Mouse (Mus musculus) kidney, embryonic 16.5 days (tissue): ENCODE data around the gene 2210016F16Rik. TPM values are rescaled to one million over a fixed set of nuclear protein-coding genes. Genes with fewer than 3 reads are reported as not detected.
A peak's percentile ranks its signal among the peaks of the same experiment; 100 is the strongest.
"Not testable (repeated sequence)": the region's sequence is repeated elsewhere in the genome, so short reads cannot be mapped to it uniquely, and the experiment has no call there.

ENCODE experiments used
- ATAC-seq: fragments of 200-750 bp; cut with Nextera tagmentation; 2 replicates; pipeline ENCODE4 v1.8.0; 2017; ENCODE audit warnings: moderate TSS enrichment; ENCODE audit not compliant: low FRiP score, low TSS enrichment
- H3K27ac ChIP-seq: fragments of 300-500 bp; sonication (generic); 2 replicates; pipeline ENCODE4 v1.5.1; 2014; ENCODE audit warnings: low read length
- H3K27me3 ChIP-seq: fragments of 300-500 bp; sonication (generic); 2 replicates; pipeline ENCODE4 v1.6.1; 2014; ENCODE audit warnings: low read length, control low read depth, mixed read lengths; ENCODE audit not compliant: insufficient read depth
- H3K36me3 ChIP-seq: fragments of 300-500 bp; sonication (generic); 2 replicates; pipeline ENCODE4 v1.6.1; 2014; ENCODE audit warnings: low read length, control low read depth, mixed read lengths; ENCODE audit not compliant: insufficient read depth
- H3K4me1 ChIP-seq: fragments of 300-500 bp; sonication (generic); 2 replicates; pipeline ENCODE4 v1.6.1; 2014; ENCODE audit warnings: low read length, control low read depth, mixed read lengths; ENCODE audit not compliant: insufficient read depth
- H3K4me2 ChIP-seq: fragments of 300-500 bp; sonication (generic); replicated peaks from 2 replicates; pipeline ENCODE4 v1.6.1; 2014; ENCODE audit warnings: low read depth, low read length
- H3K4me3 ChIP-seq: fragments of 300-500 bp; sonication (generic); 2 replicates; pipeline ENCODE4 v1.5.1; 2014; ENCODE audit warnings: mild to moderate bottlenecking, low read length
- H3K9ac ChIP-seq: fragments of 300-500 bp; sonication (generic); replicated peaks from 2 replicates; pipeline ENCODE4 v1.6.1; 2014; ENCODE audit warnings: low read length
- H3K9me3 ChIP-seq: fragments of 300-500 bp; sonication (generic); 2 replicates; pipeline ENCODE4 v1.6.1; 2016; ENCODE audit warnings: low read length, control low read depth
- WGBS: fragments of 180-500 bp; shearing (Covaris S2); extraction: QIAGEN DNeasy Blood & Tissue Kit; methylation state at CpG from one replicate; pipeline ENCODE4 v1.1.7; 2014; 5-methylcytosine and 5-hydroxymethylcytosine counted together
- polyA plus RNA-seq: library from polyadenylated mRNA; unstranded; fragments of >200 nt; fragmentation: Nextera tagmentation; extraction: Ambion mirVana; gene quantifications from 2 replicates; pipeline ENCODE4 v1.2.1, GENCODE M21; 2015

2210016F16Rik gene
- polyA plus RNA-seq, 1 experiment from 2014 or later = 31.0 TPM

DNA sequence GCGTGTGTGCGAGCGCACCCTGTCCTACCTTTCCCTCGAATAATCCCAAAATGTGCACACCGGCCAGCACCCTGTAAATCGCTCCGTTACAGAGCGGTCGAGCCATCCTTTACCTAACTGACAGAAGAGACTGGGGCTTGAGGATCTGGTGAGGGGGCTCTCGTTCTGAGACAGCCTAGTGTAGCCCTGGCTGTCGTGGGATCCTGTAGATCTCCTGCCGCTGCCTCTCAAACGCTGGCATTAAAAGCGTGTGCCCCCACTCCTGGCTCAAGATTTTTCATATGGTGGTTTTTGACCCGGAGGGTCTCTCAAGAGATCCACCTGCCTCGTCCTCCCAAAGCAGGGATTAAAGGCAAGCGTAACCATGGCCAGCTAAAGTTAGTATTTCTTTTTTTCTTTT, 18.2 kb upstream of the 2210016F16Rik start, which contains the start of gene Hnrnpk:
TSS of gene Hnrnpk (minus strand) at position 101 of the 400 bp plus-strand sequence.
- 7% methylated on average over 17 of the region's 17 CpGs for WGBS
- Histone ChIP-seq H3K4me3 (peak within 1 kb of the TSS; percentile 73), H3K9ac (peak within 1 kb of the TSS; percentile 100), H3K27ac (peak within 1 kb of the TSS; percentile 98), H3K4me2 (peak within 1 kb of the TSS; percentile 53), H3K4me1 (peaks cover 13% of the 10 kb centered on the region)
- H3K27me3 ChIP-seq, H3K9me3 ChIP-seq, ATAC-seq, H3K36me3 ChIP-seq: not testable (repeated sequence)

DNA sequence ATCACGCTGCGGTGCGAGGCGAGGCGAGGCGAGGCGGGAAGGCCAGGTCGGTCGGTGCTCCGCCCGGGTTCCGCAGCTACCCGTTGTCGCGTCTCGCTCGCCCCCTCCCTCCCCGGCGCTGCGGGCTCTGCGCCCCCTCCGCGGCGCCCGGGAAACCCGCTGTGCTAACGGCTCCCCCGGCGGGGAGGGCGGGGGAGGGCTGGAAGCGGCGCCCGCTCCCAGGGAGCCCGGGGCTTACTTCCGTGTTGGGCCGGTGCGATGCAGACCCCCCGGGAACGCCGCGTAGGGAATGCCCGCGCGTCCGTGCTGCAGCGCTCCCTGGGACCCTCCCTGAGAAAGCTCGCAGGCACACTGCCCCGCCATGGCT, 17.7 kb upstream of the 2210016F16Rik start:
- Histone ChIP-seq H3K27ac (peak overlapping the region; percentile 98), H3K4me2 (peak overlapping the region; percentile 53), H3K27me3 (no peaks in the 10 kb centered on the region), H3K9me3 (no peaks in the 10 kb centered on the region), H3K4me1 (peaks cover 13% of the 10 kb centered on the region), H3K4me3 (peak overlapping the region; percentile 73), H3K9ac (peak overlapping the region; percentile 100), H3K36me3 (peaks cover 7% of the 10 kb centered on the region; the same call in 1 of the 2 replicates)
- WGBS = 1% methylated on average over 38 of the region's 48 CpGs
- ATAC-seq = peak; percentile 76

- peak; percentile 96 for ATAC-seq
- WGBS = under 1% methylated on average over 83 of the region's 91 CpGs
- Histone ChIP-seq H3K4me3 (peak within 1 kb of the TSS; percentile 73), H3K9ac (peak within 1 kb of the TSS; percentile 100), H3K9me3 (no peaks in the 10 kb centered on the region), H3K36me3 (peaks cover 13% of the 10 kb centered on the region; the same call in 1 of the 2 replicates), H3K27me3 (no peaks in the 10 kb centered on the region), H3K27ac (peak within 1 kb of the TSS; percentile 98), H3K4me1 (peaks cover 13% of the 10 kb centered on the region), H3K4me2 (peak within 1 kb of the TSS; percentile 85)
These were observed 17.1 kb upstream of the 2210016F16Rik start, which contains the start of gene Rmi1 for GRCm38 (mm10) chr13:58402003-58402743. Rmi1 (plus strand) TSS chr13:58402248.

DNA sequence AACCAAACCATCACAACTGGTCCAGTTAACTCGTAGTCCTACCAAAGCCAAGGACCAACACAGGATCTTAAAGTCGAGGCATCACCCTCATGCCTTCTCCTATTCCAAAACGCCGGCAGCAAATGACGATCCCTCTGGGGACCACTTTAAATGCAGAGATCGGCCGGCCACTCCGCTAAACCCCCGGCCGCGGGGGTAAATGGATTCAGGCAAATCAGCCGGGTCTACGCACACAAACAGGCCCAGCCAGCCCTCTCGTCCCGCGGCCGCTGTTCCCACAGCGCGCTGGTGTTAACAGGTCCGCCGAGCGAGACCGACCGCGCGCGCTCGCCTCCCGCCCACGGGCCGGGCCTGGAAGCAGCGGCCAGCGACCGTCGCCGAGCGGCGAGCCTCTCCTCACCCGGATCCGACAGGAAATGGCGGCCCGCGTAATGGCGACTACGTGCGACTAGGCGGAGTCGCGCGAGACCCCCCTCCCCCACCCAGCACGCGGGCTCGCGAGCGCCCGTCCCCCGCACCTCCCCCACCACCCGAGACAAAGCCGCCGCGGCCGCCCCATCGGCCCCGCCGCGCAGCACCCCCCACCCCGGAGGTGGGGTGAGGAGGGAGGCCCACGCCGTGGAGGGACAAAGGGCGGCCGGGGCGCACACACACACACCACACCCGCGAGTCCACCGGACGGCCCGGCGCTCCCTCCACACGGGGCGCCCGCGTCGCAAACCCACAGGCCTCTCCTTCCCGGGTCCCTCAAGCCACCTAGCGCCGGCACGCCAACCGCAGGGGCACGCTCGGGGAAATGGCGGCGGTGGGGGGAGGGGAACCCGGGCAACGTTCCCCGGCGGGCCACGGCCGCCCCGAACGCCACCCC, 16.3 kb upstream of the 2210016F16Rik start:
- whole genome bisulfite sequencing = under 1% methylated on average over 81 of the region's 100 CpGs
- peaks cover 13% of the 10 kb centered on the region for H3K4me1 ChIP-seq
- no peaks in the 10 kb centered on the region for H3K9me3 ChIP-seq
- peaks cover 16% of the 10 kb centered on the region; the same call in 1 of the 2 replicates for H3K36me3 ChIP-seq
- peak; percentile 54 for ATAC-seq
- peak overlapping the region; percentile 85 for H3K4me2 ChIP-seq
- H3K27me3 ChIP-seq = no peaks in the 10 kb centered on the region
- peak overlapping the region; percentile 100 for H3K9ac ChIP-seq
- H3K27ac ChIP-seq = peak overlapping the region; percentile 98
- peak overlapping the region; percentile 73 for H3K4me3 ChIP-seq

DNA sequence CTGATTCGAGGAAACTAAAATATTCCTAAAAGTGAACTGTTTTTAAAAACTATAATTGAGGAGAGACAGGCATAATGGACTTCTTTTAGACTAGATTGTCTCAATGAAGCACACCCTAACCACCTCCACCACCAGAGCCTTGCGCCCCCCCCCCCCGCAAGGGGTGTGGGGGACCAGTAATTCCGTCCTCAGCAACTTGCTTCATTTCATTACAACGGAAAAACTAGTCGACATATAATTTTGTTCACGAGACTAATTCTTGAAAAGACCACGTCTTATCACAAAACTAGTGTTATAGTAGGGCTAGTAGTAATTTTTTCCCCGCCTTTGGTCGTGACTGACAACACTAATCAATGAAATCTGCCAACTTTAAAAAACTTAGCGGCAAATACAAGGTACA, 15.6 kb upstream of the 2210016F16Rik start:
- no peak for ATAC-seq
- under 1% methylated on average over 11 of the region's 11 CpGs for WGBS
- Histone ChIP-seq H3K4me2 (peak overlapping the region; percentile 85), H3K27me3 (no peaks in the 10 kb centered on the region), H3K9ac (peak overlapping the region; percentile 100), H3K27ac (no peak overlapping the region; the same call in 1 of the 2 replicates), H3K4me3 (peak overlapping the region; percentile 73), H3K36me3 (peaks cover 24% of the 10 kb centered on the region), H3K9me3 (no peaks in the 10 kb centered on the region), H3K4me1 (peaks cover 13% of the 10 kb centered on the region)

DNA sequence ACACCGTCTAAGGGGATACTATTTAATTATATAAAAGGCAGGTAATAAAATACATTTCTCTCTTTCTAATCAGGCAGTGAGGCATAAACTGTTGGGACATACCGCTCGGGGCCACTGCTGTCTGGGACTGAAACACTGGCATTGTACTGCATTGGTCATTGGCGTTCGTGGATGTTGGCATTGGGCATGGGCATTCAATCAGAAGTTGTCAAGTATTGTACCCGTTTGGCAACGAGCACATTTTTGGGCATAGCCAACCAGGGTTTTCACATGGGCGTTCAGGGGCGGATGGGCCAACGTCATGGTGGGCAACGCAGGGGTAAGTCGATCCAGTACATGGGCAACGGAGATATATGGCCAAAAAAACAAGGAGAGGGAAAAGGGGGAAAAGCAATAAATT, 12.6 kb upstream of the 2210016F16Rik start:
- ATAC-seq = no peak
- no peak overlapping the region for H3K27ac ChIP-seq
- H3K9ac ChIP-seq = no peak overlapping the region
- H3K27me3 ChIP-seq = no peaks in the 10 kb centered on the region
- H3K4me2 ChIP-seq = no peak overlapping the region
- no peak overlapping the region for H3K4me3 ChIP-seq
- H3K4me1 ChIP-seq = peaks cover 4% of the 10 kb centered on the region
- peaks cover 44% of the 10 kb centered on the region for H3K36me3 ChIP-seq
- WGBS = 82% methylated on average over 13 of the region's 13 CpGs
- H3K9me3 ChIP-seq = no peaks in the 10 kb centered on the region

GRCm38 (mm10) chr13:58394392-58394791, 9.4 kb upstream of the 2210016F16Rik start:
- not testable (repeated sequence) for H3K9ac ChIP-seq, H3K27me3 ChIP-seq, H3K4me2 ChIP-seq, H3K4me3 ChIP-seq, H3K27ac ChIP-seq, H3K4me1 ChIP-seq, H3K9me3 ChIP-seq, ATAC-seq
- WGBS = 79% methylated on average over 11 of the region's 11 CpGs
- H3K36me3 ChIP-seq = peaks cover 52% of the 10 kb centered on the region

DNA sequence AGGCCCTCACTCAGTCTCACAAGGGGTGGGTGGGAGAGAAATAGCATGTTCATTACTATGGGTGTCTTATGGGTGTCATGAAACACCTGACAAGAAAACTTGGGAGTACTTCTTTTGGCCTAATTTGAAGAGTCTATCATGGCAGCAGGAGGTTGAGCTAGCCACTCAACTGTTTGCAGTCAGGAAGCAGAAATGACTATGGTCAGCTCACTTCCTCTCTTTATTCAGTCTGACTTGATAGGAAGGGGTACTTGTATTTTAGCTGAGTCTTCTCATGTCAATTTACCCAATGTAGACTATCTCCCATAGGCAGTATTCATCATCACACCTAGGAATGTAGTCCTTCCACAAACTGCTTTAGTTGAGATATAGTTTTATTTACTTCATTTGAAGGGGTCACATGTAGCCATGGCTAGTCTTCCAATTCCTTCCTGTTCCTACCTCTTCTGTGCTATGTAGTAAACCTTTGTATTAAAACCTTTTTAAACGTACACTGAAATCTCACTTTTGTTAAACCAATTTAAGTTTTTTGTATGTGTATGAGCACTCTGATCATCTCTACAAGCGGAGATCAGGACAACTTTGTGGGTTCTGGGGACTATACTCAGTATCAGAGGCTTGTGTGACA, 4.4 kb upstream of the 2210016F16Rik start:
- no peaks in the 10 kb centered on the region for H3K27me3 ChIP-seq
- no peaks in the 10 kb centered on the region for H3K9me3 ChIP-seq
- H3K9ac ChIP-seq = no peak overlapping the region
- no peak overlapping the region for H3K4me2 ChIP-seq
- ATAC-seq = no peak
- no peak overlapping the region for H3K4me3 ChIP-seq
- 83% methylated on average over 2 of the region's 2 CpGs for WGBS
- H3K27ac ChIP-seq = no peak overlapping the region
- peaks cover 22% of the 10 kb centered on the region for H3K36me3 ChIP-seq
- H3K4me1 ChIP-seq = no peaks in the 10 kb centered on the region

DNA sequence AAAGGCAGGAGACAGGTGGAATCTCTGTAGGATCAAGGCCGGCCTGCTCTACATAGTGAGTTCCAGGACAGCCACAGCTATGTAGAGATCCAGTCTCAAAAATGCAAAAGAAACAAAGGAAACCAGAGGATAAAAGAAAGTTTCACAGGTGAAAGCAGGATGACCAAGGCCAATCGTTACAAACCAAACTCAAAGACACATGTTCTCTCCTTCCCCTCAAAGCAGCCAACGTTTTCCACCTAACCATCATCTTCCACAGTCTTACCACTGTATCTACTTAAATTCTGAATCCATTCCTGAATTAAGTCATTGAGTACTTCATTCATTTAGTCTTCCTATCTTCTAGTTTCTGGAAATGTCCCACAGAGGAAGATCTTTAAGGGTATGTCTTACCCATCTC, 3.4 kb upstream of the 2210016F16Rik start:
- no peak overlapping the region for H3K4me2 ChIP-seq
- no peak overlapping the region for H3K9ac ChIP-seq
- peaks cover 5% of the 10 kb centered on the region for H3K4me1 ChIP-seq
- no peak overlapping the region for H3K4me3 ChIP-seq
- H3K36me3 ChIP-seq = peaks cover 15% of the 10 kb centered on the region
- H3K9me3 ChIP-seq = no peaks in the 10 kb centered on the region
- 51% methylated on average over 3 of the region's 3 CpGs for WGBS
- H3K27me3 ChIP-seq = no peaks in the 10 kb centered on the region
- no peak for ATAC-seq
- H3K27ac ChIP-seq = no peak overlapping the region
